Mouse (Mus musculus): ENCODE data around the gene Trim16.
A peak's percentile ranks its signal among the peaks of the same experiment; 100 is the strongest.

The Trim16 gene

GRCm38 (mm10) chr11:62820059-62820541, at the start of gene Trim16:
Gene Trim16, plus strand, starts transcription at chr11:62820231.
- DNase-seq = peak; percentile 78

GRCm38 (mm10) chr11:62776510-62776909, 43.5 kb upstream of the Trim16 start:
- no peak for DNase-seq

GRCm38 (mm10) chr11:62788935-62789616, 31.0 kb upstream of the Trim16 start, which contains the start of gene Zfp286:
Gene Zfp286, minus strand, starts transcription at chr11:62789462.
- peak; percentile 66 for DNase-seq

GRCm38 (mm10) chr11:62789617-62789936, 30.5 kb upstream of the Trim16 start:
- DNase-seq = no peak

GRCm38 (mm10) chr11:62804119-62804518, 15.9 kb upstream of the Trim16 start:
- no peak for DNase-seq

- DNase-seq = no peak
Measured at GRCm38 (mm10) chr11:62807965-62808364, 12.1 kb upstream of the Trim16 start.

GRCm38 (mm10) chr11:62809201-62809600, 10.8 kb upstream of the Trim16 start:
- DNase-seq = no peak

- no peak for DNase-seq
Measured at GRCm38 (mm10) chr11:62812268-62812667, 7.8 kb upstream of the Trim16 start.

- DNase-seq = no peak
Measured at GRCm38 (mm10) chr11:62813497-62813896, 6.5 kb upstream of the Trim16 start.

- DNase-seq = peak; percentile 67
Measured at GRCm38 (mm10) chr11:62813970-62814624, 5.9 kb upstream of the Trim16 start.

- DNase-seq = no peak
Measured at GRCm38 (mm10) chr11:62814625-62815024, 5.4 kb upstream of the Trim16 start.

- no peak for DNase-seq
Measured at GRCm38 (mm10) chr11:62815438-62815837, 4.6 kb upstream of the Trim16 start.

GRCm38 (mm10) chr11:62816591-62816990, 3.4 kb upstream of the Trim16 start:
- no peak for DNase-seq

- DNase-seq = no peak
Measured at GRCm38 (mm10) chr11:62819059-62819686, 858 bp upstream of the Trim16 start.

GRCm38 (mm10) chr11:62820661-62821437, 818 bp downstream of the Trim16 start:
- peak; percentile 23 for DNase-seq

GRCm38 (mm10) chr11:62821893-62822292, 1.9 kb downstream of the Trim16 start:
- DNase-seq = peak; percentile 49

GRCm38 (mm10) chr11:62824211-62824610, 4.2 kb downstream of the Trim16 start:
- no peak for DNase-seq

- DNase-seq = no peak
Measured at GRCm38 (mm10) chr11:62825222-62826105, 5.4 kb downstream of the Trim16 start.

- peak; percentile 76 for DNase-seq
Measured at GRCm38 (mm10) chr11:62826106-62826733, 6.2 kb downstream of the Trim16 start.

GRCm38 (mm10) chr11:62827135-62827534, 7.1 kb downstream of the Trim16 start:
- DNase-seq = no peak

GRCm38 (mm10) chr11:62827911-62828310, 7.9 kb downstream of the Trim16 start:
- no peak for DNase-seq

GRCm38 (mm10) chr11:62830387-62830786, 10.4 kb downstream of the Trim16 start:
- DNase-seq = no peak

All from kidney, adult 11 months (tissue).